Mouse (Mus musculus) hindlimb bud, embryonic 11.5 days (tissue): ENCODE measurements around the gene Atg7.

Source experiments
- DNase-seq: peaks from one replicate; pipeline ENCODE4 v3.0.0-alpha.2; 2012; ENCODE audit warnings: low read depth, low spot score; ENCODE audit errors: extremely low spot score

The Atg7 gene

DNA sequence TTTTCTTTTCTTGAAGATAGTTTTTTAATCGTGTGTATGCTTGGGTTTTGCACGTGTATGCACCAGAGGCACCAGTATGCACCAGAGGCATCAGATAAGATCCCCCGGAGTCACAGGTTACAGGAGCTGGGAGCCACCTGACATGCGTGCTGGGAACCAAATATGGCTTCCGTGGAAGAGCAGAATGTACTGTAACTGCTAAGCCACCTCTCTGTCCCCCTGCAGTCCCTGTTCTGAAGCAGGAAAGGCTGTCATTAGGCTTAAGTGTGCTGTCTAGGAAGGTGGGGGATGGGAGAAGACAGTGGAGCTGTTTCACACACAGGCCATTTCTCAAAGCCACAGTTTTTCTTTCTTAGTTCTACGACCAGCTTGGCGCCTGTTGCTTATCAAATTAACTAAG lies 205.9 kb downstream of the Atg7 start:
- no peak for DNase-seq

- DNase-seq: no peak
Observed at GRCm38 (mm10) chr6:114849787-114850186, 206.9 kb downstream of the Atg7 start.

DNA sequence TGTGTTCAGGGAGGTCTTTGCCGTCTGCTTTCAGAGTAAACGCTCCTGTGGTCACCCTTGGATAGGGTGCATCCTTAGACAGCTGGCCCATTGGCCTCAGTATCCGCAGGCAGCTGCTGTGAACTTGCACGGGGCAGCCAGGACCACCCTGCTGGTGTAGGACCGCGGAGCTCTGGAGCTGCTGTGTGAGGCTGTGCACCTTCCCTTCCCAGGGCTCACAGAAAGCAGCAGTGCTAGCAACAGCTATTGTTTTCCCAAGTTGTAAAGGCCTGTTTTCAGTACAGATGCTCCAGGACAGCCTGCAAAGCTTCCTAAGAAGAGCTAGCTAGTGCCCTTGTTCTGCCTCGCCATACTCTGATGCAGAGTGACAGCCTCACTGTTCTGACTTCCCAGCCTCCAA lies 208.8 kb downstream of the Atg7 start:
- DNase-seq: no peak

DNA sequence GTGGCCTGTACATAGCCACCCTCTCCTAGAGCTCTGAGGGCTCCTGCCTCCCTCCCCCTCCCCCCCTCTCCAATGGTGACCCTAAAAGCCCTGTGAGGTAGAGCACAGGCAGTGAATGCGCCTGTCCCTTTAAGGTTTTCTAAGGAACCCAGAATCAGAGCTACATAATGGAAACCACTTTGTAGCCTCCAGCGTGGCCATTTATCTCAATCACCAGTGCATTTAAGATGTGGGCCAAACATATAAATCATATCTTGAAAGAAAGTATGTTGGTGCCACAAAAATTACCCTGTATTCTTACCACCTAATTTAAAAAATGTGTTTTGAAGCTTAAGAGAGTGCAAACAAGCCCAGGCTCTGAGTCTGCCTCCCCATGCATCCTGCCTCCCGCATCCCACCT lies 209.8 kb downstream of the Atg7 start:
- no peak for DNase-seq

DNA sequence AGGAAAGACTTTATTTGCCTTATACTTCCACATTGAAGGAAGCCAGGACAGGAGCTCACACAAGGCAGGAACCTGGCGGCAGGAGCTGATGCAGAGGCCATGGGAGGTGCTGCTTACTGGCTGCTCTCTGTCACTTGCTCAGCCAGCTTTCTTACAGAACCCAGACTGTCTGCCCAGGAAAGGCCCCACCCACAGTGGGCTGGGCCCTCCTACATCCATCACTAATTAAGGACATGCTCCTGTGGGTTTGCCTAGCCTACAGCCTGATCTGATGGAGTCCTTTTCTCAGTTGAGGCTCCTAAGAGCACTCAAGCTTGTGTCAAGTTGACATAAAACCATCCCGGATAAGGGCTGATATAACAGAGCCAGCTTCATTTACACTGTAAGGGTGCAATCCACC lies 211.5 kb downstream of the Atg7 start:
- DNase-seq: no peak

DNA sequence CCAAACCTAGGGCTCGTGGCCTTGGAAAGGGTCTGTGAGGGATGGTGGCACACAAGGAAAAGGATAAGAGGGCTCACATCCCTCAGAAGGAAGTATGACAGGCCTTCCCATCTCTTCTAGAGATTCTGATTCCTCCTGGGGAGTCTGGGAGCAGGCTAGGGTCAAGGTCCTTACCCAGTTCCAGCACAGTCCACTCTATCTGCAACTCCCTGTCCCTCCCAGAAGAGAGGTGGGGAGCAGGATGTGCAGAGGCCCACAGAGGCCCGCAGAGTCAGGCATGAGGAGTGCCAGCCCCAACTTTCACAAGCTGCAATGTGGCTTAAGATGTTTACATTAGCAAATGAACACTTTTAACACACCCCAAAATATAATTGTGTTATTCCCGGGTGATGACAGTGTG lies 212.7 kb downstream of the Atg7 start:
- DNase-seq: no peak

GRCm38 (mm10) chr6:114856501-114856900 lies 213.6 kb downstream of the Atg7 start:
- no peak for DNase-seq

GRCm38 (mm10) chr6:114857996-114858721 lies 215.3 kb downstream of the Atg7 start:
- no peak for DNase-seq

DNA sequence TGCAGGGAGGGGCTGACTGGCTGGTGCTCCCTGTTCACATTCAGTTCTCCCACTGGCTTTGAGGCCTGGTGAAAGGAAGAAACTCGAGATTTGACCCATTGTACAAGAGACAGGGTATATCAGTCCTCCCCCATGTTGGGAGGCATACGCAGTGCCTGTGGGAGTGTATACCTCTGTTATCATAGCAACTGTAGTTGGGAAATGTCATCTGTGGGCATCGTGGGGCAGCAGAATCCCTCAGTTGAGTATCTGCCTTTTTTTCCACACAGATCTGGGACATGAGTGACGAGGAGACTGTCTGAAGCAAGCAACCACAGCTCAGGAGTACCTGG lies 215.8 kb downstream of the Atg7 start:
- DNase-seq: no peak

- DNase-seq: no peak
Observed at GRCm38 (mm10) chr6:114860677-114861568, 218.0 kb downstream of the Atg7 start.

DNA sequence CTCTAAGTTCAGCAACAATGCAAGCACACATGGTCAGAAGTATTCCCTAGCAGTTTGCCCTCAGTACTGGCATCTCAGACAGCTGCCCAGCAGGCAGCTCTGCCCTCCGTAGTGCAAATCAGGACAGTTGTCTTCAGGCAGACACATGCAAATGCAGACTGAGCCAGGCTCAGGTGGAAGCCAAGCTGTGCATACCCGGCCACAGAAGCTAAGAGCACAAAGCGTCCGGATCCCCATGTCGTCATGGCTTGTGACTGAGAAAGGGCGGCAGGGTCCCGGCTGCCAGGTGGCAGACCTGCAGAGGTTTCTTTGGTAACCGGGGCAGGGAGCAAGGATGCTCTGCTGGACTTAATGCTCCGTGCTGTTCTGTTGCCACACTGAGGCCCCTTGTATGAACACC lies 218.7 kb downstream of the Atg7 start:
- DNase-seq: no peak

- DNase-seq: no peak
Observed at GRCm38 (mm10) chr6:114862046-114862445, 219.1 kb downstream of the Atg7 start.

DNA sequence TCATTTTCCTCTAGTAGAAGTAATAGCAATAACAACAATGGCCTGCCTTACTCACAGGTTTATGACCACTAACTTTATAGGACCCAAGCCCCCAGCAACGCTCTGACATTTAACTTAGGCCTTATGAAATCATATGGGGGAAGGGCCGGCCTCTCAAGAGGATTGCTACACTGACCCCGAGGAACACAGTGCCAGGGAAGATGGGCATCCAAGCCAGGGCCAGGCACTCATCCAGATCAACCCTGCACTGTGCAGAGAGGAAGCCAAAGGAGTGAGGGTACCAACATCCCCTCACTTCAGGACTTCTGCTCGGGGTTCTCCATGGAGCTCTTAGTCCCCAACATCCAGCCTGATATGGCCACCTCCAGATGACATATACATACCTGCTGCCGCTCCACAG lies 220.6 kb downstream of the Atg7 start:
- no peak for DNase-seq

DNA sequence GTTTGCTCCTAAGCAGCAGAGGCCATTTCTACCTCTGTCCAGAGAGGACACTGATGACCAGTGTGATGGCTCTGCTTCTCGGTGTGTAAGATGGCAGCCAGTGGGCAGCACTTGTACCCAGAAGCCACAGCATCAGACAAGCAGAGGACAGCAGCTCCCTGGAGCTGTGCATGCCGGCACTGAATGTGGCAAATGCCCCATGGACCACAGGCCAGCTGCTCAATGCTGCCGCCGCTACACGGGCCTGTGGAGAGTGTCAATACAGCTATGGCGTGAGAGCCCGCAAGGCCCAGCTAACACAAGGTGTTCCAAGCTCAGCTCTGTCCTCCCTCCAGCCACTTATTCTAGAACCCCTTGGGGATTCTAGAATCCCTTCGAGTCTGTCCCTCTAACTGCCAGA lies 221.5 kb downstream of the Atg7 start:
- DNase-seq: no peak

GRCm38 (mm10) chr6:114866078-114866477 lies 223.2 kb downstream of the Atg7 start:
- no peak for DNase-seq

DNA sequence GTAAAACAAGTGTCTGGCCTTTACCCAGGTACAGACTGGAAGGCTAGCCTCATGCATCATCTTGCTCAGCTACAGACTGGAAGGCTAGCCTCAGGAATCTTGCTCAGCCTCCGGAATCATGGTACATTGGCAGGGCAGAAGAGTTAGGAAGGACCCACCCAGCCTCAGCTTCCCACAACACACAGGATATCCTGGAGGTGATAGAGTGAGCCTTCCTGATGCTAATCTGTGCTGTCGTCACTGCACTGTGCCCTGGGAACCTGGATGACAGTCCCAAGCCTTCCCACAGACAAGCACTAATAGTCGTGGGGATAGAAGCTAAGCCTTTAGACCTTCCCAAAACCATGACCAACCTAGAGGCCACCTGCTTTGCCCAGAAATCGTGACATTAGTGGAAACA lies 223.7 kb downstream of the Atg7 start:
- no peak for DNase-seq

- no peak for DNase-seq
Observed at GRCm38 (mm10) chr6:114868656-114869055, 225.8 kb downstream of the Atg7 start.

DNA sequence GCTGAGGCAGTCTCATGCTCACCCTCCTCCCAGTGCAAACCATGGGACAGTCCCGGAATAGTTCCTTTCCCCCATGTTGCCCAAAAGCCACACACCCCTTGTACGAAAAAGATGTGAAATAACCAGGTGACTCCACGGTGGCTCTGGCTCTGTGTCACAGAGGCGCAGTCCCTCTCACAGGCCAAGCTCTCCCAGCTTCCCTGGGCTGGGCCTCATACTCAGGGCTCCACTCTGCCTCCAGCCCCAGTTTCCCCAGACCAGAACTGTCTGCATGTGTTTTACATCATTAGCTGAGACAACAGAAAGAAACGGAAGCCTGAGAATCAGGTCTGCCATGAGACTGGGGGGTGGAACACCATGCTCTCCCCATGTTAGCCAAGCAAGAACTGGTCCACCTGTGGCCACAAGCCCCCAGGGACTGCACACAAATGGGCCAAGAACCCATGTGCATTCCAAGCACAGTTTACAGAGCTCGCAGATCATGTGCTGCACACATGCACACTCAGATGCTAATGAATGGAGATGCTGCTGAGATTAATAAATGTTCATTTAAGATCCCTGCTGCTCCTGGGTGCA lies 226.7 kb downstream of the Atg7 start:
- no peak for DNase-seq

DNA sequence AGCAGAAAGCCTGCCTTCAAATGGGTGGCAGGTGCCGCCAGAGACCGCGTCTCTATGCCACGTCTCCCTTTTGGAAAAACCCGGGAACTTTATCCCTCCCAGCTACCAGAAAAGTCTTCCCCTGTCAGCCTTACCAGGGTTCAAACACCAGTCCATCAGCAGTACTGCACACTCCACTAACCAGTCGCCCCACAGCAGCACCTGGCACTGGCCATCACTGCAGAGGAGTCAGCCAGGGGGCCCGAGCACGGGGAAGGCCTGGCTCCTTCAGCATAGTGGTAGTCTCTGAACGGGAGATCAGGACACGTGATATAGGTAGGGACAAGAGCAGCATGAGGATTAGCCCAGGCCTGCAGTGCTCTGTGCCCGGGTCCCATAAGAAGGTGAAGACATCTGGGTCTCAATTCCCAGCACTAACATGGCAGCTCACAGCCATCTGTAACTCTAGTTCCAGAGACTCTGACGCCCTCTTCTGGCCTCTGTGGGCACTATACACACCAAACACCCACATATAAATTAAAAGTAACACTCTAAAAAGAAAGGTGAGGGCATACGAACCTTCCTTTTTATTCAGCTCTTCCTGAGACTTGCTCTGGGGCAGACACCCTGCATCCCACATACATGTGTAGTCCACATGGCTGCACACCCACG lies 228.2 kb downstream of the Atg7 start:
- no peak for DNase-seq

GRCm38 (mm10) chr6:114873808-114874137 lies 230.9 kb downstream of the Atg7 start:
- DNase-seq: no peak

GRCm38 (mm10) chr6:114874138-114874928 lies 231.4 kb downstream of the Atg7 start:
- DNase-seq: no peak
